In the genomic region with DNA sequence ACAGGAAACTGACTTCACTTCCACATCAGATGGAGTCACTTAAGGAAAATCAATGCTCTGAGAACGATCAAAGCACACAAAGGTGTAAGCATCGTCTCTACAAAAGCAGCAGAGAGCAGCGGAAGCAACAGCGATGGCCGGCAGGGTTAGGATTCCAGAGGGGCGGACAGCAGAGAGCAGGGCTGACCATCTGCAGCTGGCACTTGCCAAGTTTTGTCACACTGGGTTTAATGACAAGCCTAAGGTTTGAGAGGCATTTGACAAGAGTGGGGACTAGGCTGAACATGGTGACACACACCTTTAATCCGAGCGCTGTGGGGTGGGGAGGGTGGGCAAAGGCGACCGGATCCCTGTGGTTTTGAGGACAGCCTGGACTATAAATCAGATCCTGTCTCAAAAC, we compare ENCODE assay signal across 27 mouse cellular contexts. TPM values are rescaled to one million over a fixed set of nuclear protein-coding genes. Genes with fewer than 3 reads are reported as not detected.
DNase-seq lines count a peak whose midpoint lies in the region; ATAC-seq lines count a peak whose summit lies in the region.
"Had no signal": no experiment of that assay in that cellular context is flagged by ENCODE, and none has a peak within 500 bp of the region (broad histone marks: within the 10 kb centered on the region; RNA-seq: fewer than 3 reads in every experiment).

No protein-coding gene starts in this region.

- H3K4me1 ChIP-seq in hindbrain, embryonic 16.5 days (ENCODE audit: control insufficient read depth, insufficient read depth, low read depth, low read length) = peaks cover 5% of the 10 kb centered on the region
- H3K4me1 ChIP-seq in hindbrain, embryonic 14.5 days (replicated peaks; ENCODE audit: control insufficient read depth, insufficient read depth, low read length) = peaks cover 12% of the 10 kb centered on the region

- no peaks in the 10 kb centered on the region for H3K27me3 ChIP-seq in hindbrain, embryonic 16.5 days (replicated peaks; ENCODE audit: control insufficient read depth, insufficient read depth, low read length)
- no peaks in the 10 kb centered on the region for H3K27me3 ChIP-seq in hindbrain, embryonic 14.5 days (ENCODE audit: control insufficient read depth, insufficient read depth, low read length)
- H3K27me3 ChIP-seq: hindbrain, embryonic 13.5 days; limb, embryonic 15.5 days; lung, embryonic 15.5 days; midbrain, embryonic 15.5 days; Patski; stomach, embryonic 15.5 days had no signal

- intact Hi-C loops in left cerebral cortex, postnatal 4 days (cut with DNase I) = no loop called here

- 62% methylated on average over 10 of the region's 10 CpGs for WGBS in hindbrain, embryonic 16.5 days
- WGBS in hindbrain, embryonic 14.5 days = 76% methylated on average over 10 of the region's 10 CpGs

- no peak overlapping the region for H3K27ac ChIP-seq in hindbrain, embryonic 16.5 days (ENCODE audit: low read depth, low read length)
- H3K27ac ChIP-seq in hindbrain, embryonic 14.5 days = no peak overlapping the region
- H3K27ac ChIP-seq: heart, adult 2 months; heart, embryonic 13.5 days; hindbrain, embryonic 13.5 days; liver, embryonic 14.5 days; lung, embryonic 15.5 days; midbrain, embryonic 15.5 days; stomach, embryonic 15.5 days had no signal

- H3K4me3 ChIP-seq in hindbrain, embryonic 16.5 days (ENCODE audit: low read length) = no peak overlapping the region
- H3K4me3 ChIP-seq in hindbrain, embryonic 14.5 days (replicated peaks; ENCODE audit: low read length) = no peak overlapping the region
- H3K4me3 ChIP-seq: heart, adult 2 months; heart, embryonic 13.5 days; hindbrain, embryonic 13.5 days; limb, embryonic 15.5 days; lung, embryonic 15.5 days; midbrain, embryonic 15.5 days; stomach, embryonic 15.5 days had no signal

- peak; percentile 81 to 82 for DNase-seq in cerebellum, postnatal 10 days
- DNase-seq in cerebellum, adult 18-20 months = no peak
- no peak for DNase-seq in hindbrain, embryonic 14.5 days (ENCODE audit: low spot score)
- peak; percentile 62 for DNase-seq in left cerebral cortex, postnatal 4 days
- DNase-seq in left cerebral cortex, adult 11 months (ENCODE audit: low spot score) = no peak
- DNase-seq in lung, adult 18-20 months = no peak
- DNase-seq: adrenal gland, postnatal 36 days; gastrocnemius, postnatal 25 days; heart, adult 2 months; heart, postnatal 14 days; kidney, postnatal 4 days; lung, postnatal 36 days; thymus, adult 2 months; thymus, postnatal 4 days had no signal

- H3K36me3 ChIP-seq in hindbrain, embryonic 16.5 days (ENCODE audit: control insufficient read depth, insufficient read depth, low read length) = no peaks in the 10 kb centered on the region
- no peaks in the 10 kb centered on the region for H3K36me3 ChIP-seq in hindbrain, embryonic 14.5 days (replicated peaks; ENCODE audit: control insufficient read depth, insufficient read depth)
- H3K36me3 ChIP-seq: G1E; heart, embryonic 13.5 days; hindbrain, embryonic 13.5 days; limb, embryonic 15.5 days; lung, embryonic 15.5 days; midbrain, embryonic 15.5 days; stomach, embryonic 15.5 days had no signal

- H3K4me2 ChIP-seq in hindbrain, embryonic 16.5 days (ENCODE audit: low read length) = no peak overlapping the region
- no peak overlapping the region for H3K4me2 ChIP-seq in hindbrain, embryonic 14.5 days (replicated peaks)
- H3K4me2 ChIP-seq: heart, embryonic 13.5 days; hindbrain, embryonic 13.5 days; limb, embryonic 15.5 days; lung, embryonic 15.5 days; midbrain, embryonic 15.5 days; stomach, embryonic 15.5 days had no signal

- H3K9me3 ChIP-seq in hindbrain, embryonic 16.5 days (ENCODE audit: control insufficient read depth, low read length) = no peaks in the 10 kb centered on the region
- 0 out of 2 replicates have a peak, but pooled peaks cover 3% of the 10 kb centered on the region for H3K9me3 ChIP-seq in hindbrain, embryonic 14.5 days (ENCODE audit: control insufficient read depth, low read length)
- H3K9me3 ChIP-seq: hindbrain, embryonic 13.5 days; limb, embryonic 15.5 days; lung, embryonic 15.5 days; midbrain, embryonic 15.5 days; stomach, embryonic 15.5 days had no signal

- H3K9ac ChIP-seq in hindbrain, embryonic 16.5 days (ENCODE audit: low read depth, low read length) = no peak overlapping the region
- no peak overlapping the region for H3K9ac ChIP-seq in hindbrain, embryonic 14.5 days
- H3K9ac ChIP-seq: heart, embryonic 13.5 days; hindbrain, embryonic 13.5 days; limb, embryonic 15.5 days; liver, embryonic 14.5 days; lung, embryonic 15.5 days; midbrain, embryonic 15.5 days; stomach, embryonic 15.5 days had no signal

- ATAC-seq in hindbrain, embryonic 16.5 days = 0 out of 2 replicates have a peak, but pooled peaks have one; percentile 37
- ATAC-seq in hindbrain, embryonic 14.5 days (ENCODE audit: low FRiP score) = no peak
- ATAC-seq in CD4-positive, CD25-positive, alpha-beta regulatory T cell, adult 4 months = no peak
- ATAC-seq: forebrain, embryonic 16.5 days; intestine, postnatal 0 days; midbrain, embryonic 15.5 days; Patski had no signal

RNA-seq across cellular contexts. Expression of gene Baiap2, which starts 10.8 kb away (rescaled TPM):
- 22.8 and 23.9 TPM in 2 replicates for polyA plus RNA-seq in hindbrain, embryonic 16.5 days (2015; fragmentation: Nextera tagmentation; extraction: Ambion mirVana)
- 13.7 and 14.4 TPM in 2 replicates for polyA plus RNA-seq in hindbrain, embryonic 14.5 days (2014; fragmentation: Nextera tagmentation; extraction: Ambion mirVana)
- 10 to 100 TPM; 71.7 to 72.2 TPM for total RNA-seq in left cerebral cortex, postnatal 4 days (2021)
- 10 to 100 TPM in 1 of 2 experiments, 1 to 10 TPM in 1; 7.9 to 11.5 TPM for polyA plus RNA-seq in CD4-positive, CD25-positive, alpha-beta regulatory T cell, adult 4 months (2017; shearing (Covaris generic))

RNA-seq across cellular contexts. Expression of gene Chmp6, which starts 18.6 kb away (rescaled TPM):
- polyA plus RNA-seq in hindbrain, embryonic 16.5 days (2015; fragmentation: Nextera tagmentation; extraction: Ambion mirVana) = 112 and 114 TPM in 2 replicates
- polyA plus RNA-seq in hindbrain, embryonic 14.5 days (2014; fragmentation: Nextera tagmentation; extraction: Ambion mirVana) = 91.1 and 95.5 TPM in 2 replicates
- total RNA-seq in left cerebral cortex, postnatal 4 days (2021) = 10 to 100 TPM; 43.2 to 48.2 TPM
- 10 to 100 TPM; 46.8 to 64.7 TPM for polyA plus RNA-seq in CD4-positive, CD25-positive, alpha-beta regulatory T cell, adult 4 months (2017; shearing (Covaris generic))

Comparison
In these comparisons a context has a peak if more than half of its experiments do, and no peak if none do; other contexts are left out.
1. DNase-seq: peak in cerebellum, postnatal 10 days (2 of 2) and left cerebral cortex, postnatal 4 days (single experiment); none in cerebellum, adult 18-20 months (0 of 2), hindbrain, embryonic 14.5 days (single experiment), left cerebral cortex, adult 11 months (single experiment) and lung, adult 18-20 months (0 of 2).